Mouse (Mus musculus) hindlimb bud, embryonic 11.5 days (tissue): Measurements from ENCODE around the gene D430041D05Rik.

Source experiments
- DNase-seq: peaks from one replicate; pipeline ENCODE4 v3.0.0-alpha.2; 2012; ENCODE audit warnings: low read depth, low spot score; ENCODE audit errors: extremely low spot score

Gene D430041D05Rik

GRCm38 (mm10) chr2:104410963-104411545 lies at the start of gene D430041D05Rik:
D430041D05Rik (minus strand) TSS chr2:104411013.
- DNase-seq: no peak

- no peak for DNase-seq
These were observed 49.2 kb upstream of the D430041D05Rik start for GRCm38 (mm10) chr2:104460021-104460420.

GRCm38 (mm10) chr2:104458569-104459332 lies 47.9 kb upstream of the D430041D05Rik start:
- DNase-seq: no peak

- DNase-seq: no peak
These were observed 46.3 kb upstream of the D430041D05Rik start for GRCm38 (mm10) chr2:104457106-104457505.

GRCm38 (mm10) chr2:104450685-104451084 lies 39.9 kb upstream of the D430041D05Rik start:
- no peak for DNase-seq

GRCm38 (mm10) chr2:104449191-104449590 lies 38.4 kb upstream of the D430041D05Rik start:
- no peak for DNase-seq

GRCm38 (mm10) chr2:104448201-104448600 lies 37.4 kb upstream of the D430041D05Rik start:
- DNase-seq: no peak

- no peak for DNase-seq
These were observed 35.2 kb upstream of the D430041D05Rik start for GRCm38 (mm10) chr2:104446016-104446415.

GRCm38 (mm10) chr2:104444776-104445175 lies 34.0 kb upstream of the D430041D05Rik start:
- DNase-seq: no peak

- no peak for DNase-seq
These were observed 31.5 kb upstream of the D430041D05Rik start for GRCm38 (mm10) chr2:104442341-104442740.

- DNase-seq: no peak
These were observed 25.4 kb upstream of the D430041D05Rik start for GRCm38 (mm10) chr2:104436226-104436625.

- DNase-seq: no peak
These were observed 20.3 kb upstream of the D430041D05Rik start for GRCm38 (mm10) chr2:104431067-104431466.

- DNase-seq: no peak
These were observed 19.8 kb upstream of the D430041D05Rik start for GRCm38 (mm10) chr2:104430566-104430965.

- no peak for DNase-seq
These were observed 15.3 kb upstream of the D430041D05Rik start for GRCm38 (mm10) chr2:104426112-104426511.

- DNase-seq: no peak
These were observed 11.4 kb upstream of the D430041D05Rik start for GRCm38 (mm10) chr2:104422230-104422629.

- DNase-seq: no peak
These were observed 10.0 kb upstream of the D430041D05Rik start for GRCm38 (mm10) chr2:104420805-104421204.

- no peak for DNase-seq
These were observed 9.2 kb upstream of the D430041D05Rik start for GRCm38 (mm10) chr2:104419999-104420398.

GRCm38 (mm10) chr2:104419411-104419810 lies 8.6 kb upstream of the D430041D05Rik start:
- DNase-seq: no peak

- DNase-seq: no peak
These were observed 2.2 kb upstream of the D430041D05Rik start for GRCm38 (mm10) chr2:104413011-104413410.

GRCm38 (mm10) chr2:104412496-104412895 lies 1.7 kb upstream of the D430041D05Rik start:
- DNase-seq: no peak

- DNase-seq: no peak
These were observed 993 bp upstream of the D430041D05Rik start for GRCm38 (mm10) chr2:104411806-104412205.
